Mouse (Mus musculus): ENCODE data around the gene Ak8. TPM values are rescaled to one million over a fixed set of nuclear protein-coding genes. Genes with fewer than 3 reads are reported as not detected.

The Ak8 gene
- polyA plus RNA-seq, 1 experiment from 2014 or later: 0.34 TPM

GRCm38 (mm10) chr2:28713036-28713435 is 13.1 kb downstream of the Ak8 start:
- no peak for DNase-seq (ENCODE audit: low spot score)
- ATAC-seq (ENCODE audit: insufficient read depth, low FRiP score, low TSS enrichment): no peak
- Histone ChIP-seq H3K4me3 (ENCODE audit: low read depth, low read length) (no peak overlapping the region), H3K27me3 (ENCODE audit: control insufficient read depth, insufficient read depth, low read length) (no peaks in the 10 kb centered on the region), H3K27ac (ENCODE audit: low read depth, low read length) (no peak overlapping the region), H3K4me1 (ENCODE audit: control insufficient read depth, insufficient read depth, low read length) (no peaks in the 10 kb centered on the region), H3K36me3 (ENCODE audit: control insufficient read depth, insufficient read depth, low read length) (no peaks in the 10 kb centered on the region), H3K4me2 (ENCODE audit: low read depth) (no peak overlapping the region), H3K9me3 (ENCODE audit: control insufficient read depth, low read length) (no peaks in the 10 kb centered on the region), H3K9ac (ENCODE audit: low read length) (no peak overlapping the region)
- WGBS: 81% methylated on average over 8 of the region's 8 CpGs

DNA sequence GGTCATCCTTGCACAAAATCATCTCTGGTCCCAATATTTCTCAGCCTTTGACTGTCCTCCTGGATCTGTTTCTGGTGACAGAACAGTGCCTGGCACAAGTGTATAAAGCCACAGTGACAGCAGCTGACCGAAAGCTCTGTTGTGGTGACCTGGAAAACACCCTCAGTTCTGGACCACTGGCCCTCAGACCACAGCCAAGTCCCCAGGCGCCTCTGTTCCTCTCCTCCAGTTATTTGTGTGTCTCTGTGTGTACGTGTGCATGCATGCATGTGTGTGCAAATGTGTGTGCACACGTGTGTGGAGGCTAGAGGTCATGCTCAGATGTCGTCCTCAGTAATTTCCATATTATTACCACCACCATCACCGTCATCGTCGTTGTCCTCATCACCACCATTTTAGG is 22.5 kb downstream of the Ak8 start:
- 87% methylated on average over 8 of the region's 8 CpGs for WGBS
- no peak overlapping the region for H3K9ac ChIP-seq (ENCODE audit: low read length)
- H3K36me3 ChIP-seq (ENCODE audit: control insufficient read depth, insufficient read depth, low read length): no peaks in the 10 kb centered on the region
- H3K27ac ChIP-seq (ENCODE audit: low read depth, low read length): no peak overlapping the region
- H3K4me3 ChIP-seq (ENCODE audit: low read depth, low read length): no peak overlapping the region
- H3K4me2 ChIP-seq (ENCODE audit: low read depth): no peak overlapping the region
- ATAC-seq (ENCODE audit: insufficient read depth, low FRiP score, low TSS enrichment): no peak
- peaks cover 2% of the 10 kb centered on the region; the same call in 1 of the 2 replicates for H3K4me1 ChIP-seq (ENCODE audit: control insufficient read depth, insufficient read depth, low read length)
- no peak for DNase-seq (ENCODE audit: low spot score)
- no peaks in the 10 kb centered on the region for H3K27me3 ChIP-seq (ENCODE audit: control insufficient read depth, insufficient read depth, low read length)
- H3K9me3 ChIP-seq (ENCODE audit: control insufficient read depth, low read length): no peaks in the 10 kb centered on the region

DNA sequence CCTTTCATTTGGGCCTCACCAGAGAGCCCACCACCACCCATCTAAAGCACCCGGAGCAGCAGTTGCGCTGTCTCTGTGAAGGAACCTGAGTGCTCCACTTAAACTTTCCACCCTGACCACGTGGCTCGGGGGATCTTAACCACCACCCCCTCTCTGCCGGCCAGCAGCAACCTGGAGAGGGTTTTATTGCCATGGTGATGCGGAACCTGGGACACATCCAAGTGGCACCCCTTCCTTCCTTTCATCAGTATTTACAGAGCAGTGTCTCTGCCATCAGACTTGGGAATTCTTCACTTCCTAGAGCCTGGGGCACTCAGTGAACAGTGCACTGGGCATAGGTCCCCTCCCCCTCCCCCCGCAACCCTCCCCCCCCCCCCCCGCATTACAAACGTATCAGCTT is 23.9 kb downstream of the Ak8 start:
- Histone ChIP-seq H3K9ac (ENCODE audit: low read length) (no peak overlapping the region), H3K36me3 (ENCODE audit: control insufficient read depth, insufficient read depth, low read length) (no peaks in the 10 kb centered on the region), H3K4me2 (ENCODE audit: low read depth) (no peak overlapping the region), H3K4me1 (ENCODE audit: control insufficient read depth, insufficient read depth, low read length) (peaks cover 11% of the 10 kb centered on the region), H3K27ac (ENCODE audit: low read depth, low read length) (no peak overlapping the region), H3K9me3 (ENCODE audit: control insufficient read depth, low read length) (no peaks in the 10 kb centered on the region), H3K4me3 (ENCODE audit: low read depth, low read length) (no peak overlapping the region), H3K27me3 (ENCODE audit: control insufficient read depth, insufficient read depth, low read length) (no peaks in the 10 kb centered on the region)
- WGBS: 59% methylated on average over 9 of the region's 9 CpGs
- ATAC-seq (ENCODE audit: insufficient read depth, low FRiP score, low TSS enrichment): no peak
- DNase-seq (ENCODE audit: low spot score): no peak

GRCm38 (mm10) chr2:28727786-28728404 is 27.9 kb downstream of the Ak8 start:
- no peaks in the 10 kb centered on the region for H3K9me3 ChIP-seq (ENCODE audit: control insufficient read depth, low read length)
- DNase-seq (ENCODE audit: low spot score) (peak; percentile 38), ATAC-seq (ENCODE audit: insufficient read depth, low FRiP score, low TSS enrichment) (no peak)
- peaks cover 11% of the 10 kb centered on the region for H3K4me1 ChIP-seq (ENCODE audit: control insufficient read depth, insufficient read depth, low read length)
- H3K9ac ChIP-seq (ENCODE audit: low read length): peak overlapping the region; percentile 42
- no peak overlapping the region for H3K4me2 ChIP-seq (ENCODE audit: low read depth)
- no peak overlapping the region for H3K4me3 ChIP-seq (ENCODE audit: low read depth, low read length)
- 7% methylated on average over 16 of the region's 16 CpGs for WGBS
- H3K27me3 ChIP-seq (ENCODE audit: control insufficient read depth, insufficient read depth, low read length): no peaks in the 10 kb centered on the region
- no peaks in the 10 kb centered on the region for H3K36me3 ChIP-seq (ENCODE audit: control insufficient read depth, insufficient read depth, low read length)
- H3K27ac ChIP-seq (ENCODE audit: low read depth, low read length): no peak overlapping the region

DNA sequence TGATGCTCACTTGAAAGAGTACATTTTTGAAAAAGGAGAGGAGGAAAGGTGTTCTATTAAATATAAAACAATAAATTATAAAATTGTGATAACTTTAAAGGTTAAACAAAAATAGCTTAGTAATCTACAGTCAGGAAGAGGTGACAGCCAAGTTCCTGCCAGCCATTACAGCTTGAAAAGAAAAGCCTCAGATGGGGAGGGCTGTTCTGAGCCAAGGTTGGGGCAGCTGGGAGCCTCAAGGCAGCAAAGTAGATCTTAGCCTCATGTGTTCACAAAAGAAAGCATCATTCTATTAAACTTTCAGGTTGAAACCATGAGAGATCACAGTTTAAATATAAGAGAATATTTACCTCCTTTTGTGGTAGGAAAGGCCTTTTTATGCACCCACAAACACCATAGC is 30.7 kb downstream of the Ak8 start:
- Histone ChIP-seq H3K36me3 (ENCODE audit: control insufficient read depth, insufficient read depth, low read length) (no peaks in the 10 kb centered on the region), H3K9ac (ENCODE audit: low read length) (no peak overlapping the region)
- no peak for DNase-seq (ENCODE audit: low spot score)

GRCm38 (mm10) chr2:28737112-28737511 is 37.1 kb downstream of the Ak8 start:
- no peaks in the 10 kb centered on the region for H3K4me1 ChIP-seq (ENCODE audit: control insufficient read depth, insufficient read depth, low read length)
- H3K9ac ChIP-seq (ENCODE audit: low read length): no peak overlapping the region
- DNase-seq (ENCODE audit: low spot score): no peak
- no peak overlapping the region for H3K27ac ChIP-seq (ENCODE audit: low read depth, low read length)
- no peak overlapping the region for H3K4me3 ChIP-seq (ENCODE audit: low read depth, low read length)
- H3K9me3 ChIP-seq (ENCODE audit: control insufficient read depth, low read length): no peaks in the 10 kb centered on the region
- ATAC-seq (ENCODE audit: insufficient read depth, low FRiP score, low TSS enrichment): no peak
- 94% methylated on average over 5 of the region's 5 CpGs for WGBS
- no peak overlapping the region for H3K4me2 ChIP-seq (ENCODE audit: low read depth)
- H3K36me3 ChIP-seq (ENCODE audit: control insufficient read depth, insufficient read depth, low read length): no peaks in the 10 kb centered on the region
- no peaks in the 10 kb centered on the region for H3K27me3 ChIP-seq (ENCODE audit: control insufficient read depth, insufficient read depth, low read length)

More for the DNA sequence above, 30.7 kb downstream of the Ak8 start:
- Histone ChIP-seq H3K4me2 (ENCODE audit: low read depth) (no peak overlapping the region), H3K27ac (ENCODE audit: low read depth, low read length) (no peak overlapping the region), H3K27me3 (ENCODE audit: control insufficient read depth, insufficient read depth, low read length) (no peaks in the 10 kb centered on the region), H3K4me3 (ENCODE audit: low read depth, low read length) (no peak overlapping the region), H3K4me1 (ENCODE audit: control insufficient read depth, insufficient read depth, low read length) (peaks cover 11% of the 10 kb centered on the region), H3K9me3 (ENCODE audit: control insufficient read depth, low read length) (no peaks in the 10 kb centered on the region)
- ATAC-seq (ENCODE audit: insufficient read depth, low FRiP score, low TSS enrichment): no peak

DNA sequence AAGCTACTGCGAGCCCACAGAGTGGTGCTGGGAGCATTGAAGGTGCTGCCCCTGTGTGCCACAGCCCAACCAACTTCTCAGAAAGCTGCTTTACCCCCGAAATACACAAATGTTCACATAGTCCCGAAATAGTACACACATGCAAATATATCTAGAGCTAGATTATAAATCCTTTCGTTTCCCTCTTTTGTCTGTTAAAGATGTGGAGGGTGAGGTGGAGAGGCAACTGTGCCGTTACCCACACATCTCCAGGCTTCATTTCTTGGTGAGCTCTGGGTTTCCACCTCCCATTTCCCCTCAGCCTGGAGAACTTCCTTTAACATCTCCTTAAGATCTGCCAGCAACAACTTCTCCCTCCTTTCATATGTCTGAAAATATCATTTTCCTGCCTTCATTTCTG is 40.2 kb downstream of the Ak8 start:
- Histone ChIP-seq H3K9me3 (ENCODE audit: control insufficient read depth, low read length) (no peaks in the 10 kb centered on the region), H3K4me2 (ENCODE audit: low read depth) (no peak overlapping the region), H3K9ac (ENCODE audit: low read length) (no peak overlapping the region), H3K4me3 (ENCODE audit: low read depth, low read length) (no peak overlapping the region), H3K27ac (ENCODE audit: low read depth, low read length) (no peak overlapping the region), H3K27me3 (ENCODE audit: control insufficient read depth, insufficient read depth, low read length) (no peaks in the 10 kb centered on the region), H3K36me3 (ENCODE audit: control insufficient read depth, insufficient read depth, low read length) (no peaks in the 10 kb centered on the region), H3K4me1 (ENCODE audit: control insufficient read depth, insufficient read depth, low read length) (no peaks in the 10 kb centered on the region)
- no peak for DNase-seq (ENCODE audit: low spot score)
- 88% methylated on average over 5 of the region's 5 CpGs for WGBS
- ATAC-seq (ENCODE audit: insufficient read depth, low FRiP score, low TSS enrichment): no peak

GRCm38 (mm10) chr2:28742701-28743100 is 42.7 kb downstream of the Ak8 start:
- Histone ChIP-seq H3K4me1 (ENCODE audit: control insufficient read depth, insufficient read depth, low read length) (no peaks in the 10 kb centered on the region), H3K9ac (ENCODE audit: low read length) (no peak overlapping the region), H3K27me3 (ENCODE audit: control insufficient read depth, insufficient read depth, low read length) (no peaks in the 10 kb centered on the region), H3K27ac (ENCODE audit: low read depth, low read length) (no peak overlapping the region), H3K9me3 (ENCODE audit: control insufficient read depth, low read length) (no peaks in the 10 kb centered on the region), H3K4me2 (ENCODE audit: low read depth) (no peak overlapping the region), H3K36me3 (ENCODE audit: control insufficient read depth, insufficient read depth, low read length) (no peaks in the 10 kb centered on the region), H3K4me3 (ENCODE audit: low read depth, low read length) (no peak overlapping the region)
- ATAC-seq (ENCODE audit: insufficient read depth, low FRiP score, low TSS enrichment) (no peak), DNase-seq (ENCODE audit: low spot score) (no peak)
- 84% methylated on average over 8 of the region's 8 CpGs for WGBS

DNA sequence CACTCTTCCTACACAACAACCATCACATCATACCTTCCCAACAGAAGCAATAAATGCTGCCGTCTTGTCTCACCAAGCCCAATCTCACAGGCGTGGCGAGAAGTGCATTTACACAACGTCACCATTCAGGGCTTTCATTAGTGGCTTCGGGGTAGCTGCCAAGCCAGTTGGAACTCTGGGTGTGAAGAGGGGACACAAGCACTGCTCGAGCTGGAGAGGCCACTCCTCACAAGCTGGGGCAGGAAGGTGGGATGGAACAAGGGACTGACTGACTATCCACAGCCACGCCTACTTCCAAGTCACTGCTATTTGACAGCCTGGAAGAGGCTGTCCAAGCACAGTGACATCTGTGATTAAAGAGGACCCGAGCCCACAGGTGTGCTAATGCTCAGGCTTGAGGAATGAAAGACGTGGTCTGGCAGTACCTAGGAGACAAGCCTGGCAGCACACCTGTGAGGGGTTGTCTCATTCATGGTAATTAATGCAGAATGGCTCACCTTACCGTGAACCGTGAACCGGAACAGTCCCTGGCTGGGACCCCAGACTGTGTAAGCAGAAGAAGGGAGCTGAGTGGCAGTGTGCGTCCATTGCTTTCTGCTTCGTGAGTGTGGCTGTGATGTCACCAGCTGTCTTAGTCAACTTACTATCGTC is 46.8 kb downstream of the Ak8 start:
- H3K9ac ChIP-seq (ENCODE audit: low read length): no peak overlapping the region
- peaks cover 15% of the 10 kb centered on the region for H3K27me3 ChIP-seq (ENCODE audit: control insufficient read depth, insufficient read depth, low read length)
- H3K36me3 ChIP-seq (ENCODE audit: control insufficient read depth, insufficient read depth, low read length): no peaks in the 10 kb centered on the region
- no peaks in the 10 kb centered on the region for H3K9me3 ChIP-seq (ENCODE audit: control insufficient read depth, low read length)
- no peak overlapping the region for H3K4me3 ChIP-seq (ENCODE audit: low read depth, low read length)
- DNase-seq (ENCODE audit: low spot score) (no peak), ATAC-seq (ENCODE audit: insufficient read depth, low FRiP score, low TSS enrichment) (no peak)
- WGBS: 71% methylated on average over 15 of the region's 15 CpGs
- H3K4me1 ChIP-seq (ENCODE audit: control insufficient read depth, insufficient read depth, low read length): peaks cover 3% of the 10 kb centered on the region; the same call in 1 of the 2 replicates
- no peak overlapping the region for H3K4me2 ChIP-seq (ENCODE audit: low read depth)
- no peak overlapping the region for H3K27ac ChIP-seq (ENCODE audit: low read depth, low read length)
